Mouse (Mus musculus) liver, embryonic 14.5 days (tissue): ENCODE data around the gene Anapc11. TPM values are rescaled to one million over a fixed set of nuclear protein-coding genes. Genes with fewer than 3 reads are reported as not detected.
A peak's percentile ranks its signal among the peaks of the same experiment; 100 is the strongest.

Experiments used
- ATAC-seq: fragments of 200-750 bp; cut with Nextera tagmentation; 2 replicates; pipeline ENCODE4 v1.8.0; 2017; ENCODE audit warnings: moderate number of reproducible peaks, mild to moderate bottlenecking, moderate library complexity; ENCODE audit not compliant: insufficient read depth
- DNase-seq, 3 experiments: peaks; one replicate each; pipeline ENCODE4 v3.0.0-alpha.2; 2012 to 2013; ENCODE audit warnings: low read depth in 3 of 3, low spot score in 3 of 3
- H3K27ac ChIP-seq: fragments of 300-500 bp; sonication (generic); 2 replicates; pipeline ENCODE4 v1.5.1; 2014; ENCODE audit warnings: moderate library complexity, mild to moderate bottlenecking, control low read depth, inconsistent platforms
- H3K27me3 ChIP-seq: fragments of 300-500 bp; sonication (generic); 2 replicates; pipeline ENCODE4 v1.6.1; 2014; ENCODE audit warnings: mild to moderate bottlenecking, low read length, moderate library complexity; ENCODE audit not compliant: control insufficient read depth, insufficient read depth
- H3K36me3 ChIP-seq: fragments of 300-500 bp; sonication (generic); replicated peaks from 2 replicates; pipeline ENCODE4 v1.6.1; 2014; ENCODE audit warnings: low read depth; ENCODE audit not compliant: control insufficient read depth, insufficient read depth
- H3K4me1 ChIP-seq, 2 experiments: fragments of 200-500 bp in 1 of 2; fragments of 300-500 bp in 1 of 2; sonication (generic) in 1 of 2; replicated peaks; 2 replicates each; pipeline ENCODE4 v1.6.1; 2012 to 2014; ENCODE audit warnings: antibody characterized with exemption in 1 of 2, inconsistent platforms in 1 of 2, low read length in 1 of 2; ENCODE audit not compliant: control insufficient read depth in 2 of 2, insufficient read depth in 2 of 2
- H3K4me2 ChIP-seq: fragments of 300-500 bp; sonication (generic); 2 replicates; pipeline ENCODE4 v1.6.1; 2014; ENCODE audit warnings: low read depth, mild to moderate bottlenecking, control low read depth, moderate library complexity
- H3K4me3 ChIP-seq, 2 experiments: fragments of 200-500 bp in 1 of 2; fragments of 300-500 bp in 1 of 2; sonication (generic) in 1 of 2; 2 replicates each; pipeline ENCODE4 v1.5.1; 2012 to 2014; ENCODE audit warnings: low read depth in 2 of 2, low read length in 2 of 2, mild to moderate bottlenecking in 2 of 2, control low read depth in 1 of 2, inconsistent platforms in 1 of 2, moderate library complexity in 1 of 2; ENCODE audit not compliant: insufficient read depth in 1 of 2
- H3K9ac ChIP-seq: fragments of 300-500 bp; sonication (generic); replicated peaks from 2 replicates; pipeline ENCODE4 v1.6.1; 2014; ENCODE audit warnings: mild to moderate bottlenecking, control low read depth, moderate library complexity
- H3K9me3 ChIP-seq: fragments of 300-500 bp; sonication (generic); 2 replicates; pipeline ENCODE4 v1.6.1; 2016; ENCODE audit warnings: low read length, mixed read lengths; ENCODE audit not compliant: control insufficient read depth
- CTCF ChIP-seq: IDR thresholded peaks from 2 replicates; pipeline ENCODE4 v1.5.1; 2016; ENCODE audit warnings: antibody characterized with exemption, low read depth, control low read depth
- EP300 ChIP-seq: IDR thresholded peaks from 2 replicates; pipeline ENCODE4 v1.6.1; 2016; ENCODE audit warnings: antibody characterized with exemption, low read depth
- WGBS: fragments of 180-500 bp; shearing (Covaris S2); extraction: QIAGEN DNeasy Blood & Tissue Kit; methylation state at CpG from one replicate; pipeline ENCODE4 v1.1.7; 2014; ENCODE audit not compliant: insufficient replicate concordance; 5-methylcytosine and 5-hydroxymethylcytosine counted together
- polyA plus RNA-seq, 2 experiments: library from polyadenylated mRNA; depleted of rRNA in 1 of 2; stranded (reverse) in 1 of 2; unstranded in 1 of 2; fragments of >200 nt; fragmentation: Nextera tagmentation in 1 of 2; extraction: Ambion mirVana in 1 of 2; gene quantifications; 2 replicates each; pipeline versions ENCODE4 v1.2.1 to v1.2.3; 2012 to 2014

Anapc11 gene
- polyA plus RNA-seq (2012; rRNA removed) (44.7 and 60.4 TPM in 2 replicates), polyA plus RNA-seq (2014; fragmentation: Nextera tagmentation; extraction: Ambion mirVana) (93.5 and 98.7 TPM in 2 replicates)

DNA sequence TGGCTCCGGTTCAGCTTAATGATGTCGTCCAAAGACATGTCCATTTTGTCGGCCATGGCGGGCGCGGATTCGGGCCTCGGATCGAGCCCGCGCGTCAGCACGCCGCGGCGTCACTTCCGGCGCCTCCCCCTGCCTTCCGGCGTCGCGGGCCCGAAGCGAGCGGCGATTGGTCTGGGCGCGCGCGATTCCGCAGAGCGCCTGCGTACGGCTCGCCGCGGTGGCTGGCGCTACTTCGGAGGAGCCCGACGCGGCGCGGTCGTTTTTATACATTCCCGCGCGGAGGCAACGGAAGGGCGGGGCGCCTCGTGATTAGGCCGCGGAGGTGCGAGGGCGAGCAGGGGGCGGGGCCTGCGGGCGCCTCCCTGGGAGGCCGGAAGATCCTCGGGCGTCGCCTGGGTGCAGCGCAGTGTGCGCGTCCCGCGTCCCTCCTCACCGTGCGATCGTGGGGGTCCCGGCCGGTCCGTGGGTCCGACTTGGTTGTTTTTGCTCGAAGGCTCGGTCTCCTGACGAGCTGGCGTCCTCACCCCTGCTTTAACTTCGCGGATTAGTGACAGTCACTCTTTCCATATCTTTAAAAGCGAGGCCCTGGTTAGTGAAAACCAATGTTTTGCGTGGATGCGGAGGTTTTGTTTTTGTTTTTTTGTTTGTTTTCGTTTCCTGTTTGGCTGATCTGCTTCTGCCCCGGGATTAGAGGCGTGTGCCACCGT is at the start of gene Anapc11, which contains the start of gene Alyref:
Gene Anapc11 (plus strand): TSS at position 139 of the 707 bp plus-strand sequence.
Gene Alyref (minus strand): TSS at position 83 of the 707 bp plus-strand sequence.
- Histone ChIP-seq H3K4me2 (peak within 1 kb of the TSS; percentile 100), H3K9me3 (no peaks in the 10 kb centered on the region)
- TF ChIP-seq EP300 (peak; percentile 47; the same call in 1 of the 2 replicates), CTCF (peak; percentile 11; the same call in 1 of the 2 replicates)

DNA sequence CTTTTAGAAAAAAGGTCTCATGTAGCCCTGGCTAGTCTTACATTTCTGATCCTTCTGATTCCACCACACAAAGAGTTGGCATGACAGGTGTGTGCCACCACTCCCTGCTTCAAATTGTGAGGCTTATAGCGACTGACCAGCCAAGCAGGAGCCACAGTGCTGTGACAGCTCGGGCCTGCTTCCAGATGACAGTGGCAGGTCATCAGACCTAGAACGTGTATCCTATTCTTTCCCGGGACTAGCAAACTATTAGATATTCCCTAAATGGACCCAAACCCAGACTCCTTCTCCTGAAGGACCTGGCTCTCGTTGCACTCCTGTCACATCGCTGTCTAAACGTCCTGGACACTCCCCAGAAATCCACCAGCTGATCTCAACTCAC is 49.4 kb upstream of the Anapc11 start:
- H3K4me2 ChIP-seq = peak overlapping the region; percentile 73
- no peaks in the 10 kb centered on the region for H3K9me3 ChIP-seq
- WGBS = 15% methylated on average over 7 of the region's 7 CpGs
- DNase-seq = no peak
- H3K27ac ChIP-seq = peak overlapping the region; percentile 87
- no peak for ATAC-seq
- H3K4me3 ChIP-seq = peak overlapping the region; percentile 60 to 82
- TF ChIP-seq EP300 (no peak), CTCF (no peak)
- no peaks in the 10 kb centered on the region for H3K36me3 ChIP-seq
- H3K4me1 ChIP-seq = peaks cover 14 to 25% of the 10 kb centered on the region in 2 experiments
- peak overlapping the region; percentile 94 for H3K9ac ChIP-seq
- H3K27me3 ChIP-seq = no peaks in the 10 kb centered on the region

More for the DNA sequence above, at the start of gene Anapc11, which contains the start of gene Alyref:
- Histone ChIP-seq H3K36me3 (peaks cover 49% of the 10 kb centered on the region), H3K27me3 (no peaks in the 10 kb centered on the region), H3K4me3 (peak within 1 kb of the TSS; percentile 89 to 100), H3K9ac (peak within 1 kb of the TSS; percentile 99), H3K27ac (peak within 1 kb of the TSS; percentile 96), H3K4me1 (peaks cover 21 to 33% of the 10 kb centered on the region in 2 experiments)
- DNase-seq = peak; percentile 94 to 95 (median 94)
- under 1% methylated on average over 88 of the region's 88 CpGs for WGBS
- ATAC-seq = peak; percentile 97

DNA sequence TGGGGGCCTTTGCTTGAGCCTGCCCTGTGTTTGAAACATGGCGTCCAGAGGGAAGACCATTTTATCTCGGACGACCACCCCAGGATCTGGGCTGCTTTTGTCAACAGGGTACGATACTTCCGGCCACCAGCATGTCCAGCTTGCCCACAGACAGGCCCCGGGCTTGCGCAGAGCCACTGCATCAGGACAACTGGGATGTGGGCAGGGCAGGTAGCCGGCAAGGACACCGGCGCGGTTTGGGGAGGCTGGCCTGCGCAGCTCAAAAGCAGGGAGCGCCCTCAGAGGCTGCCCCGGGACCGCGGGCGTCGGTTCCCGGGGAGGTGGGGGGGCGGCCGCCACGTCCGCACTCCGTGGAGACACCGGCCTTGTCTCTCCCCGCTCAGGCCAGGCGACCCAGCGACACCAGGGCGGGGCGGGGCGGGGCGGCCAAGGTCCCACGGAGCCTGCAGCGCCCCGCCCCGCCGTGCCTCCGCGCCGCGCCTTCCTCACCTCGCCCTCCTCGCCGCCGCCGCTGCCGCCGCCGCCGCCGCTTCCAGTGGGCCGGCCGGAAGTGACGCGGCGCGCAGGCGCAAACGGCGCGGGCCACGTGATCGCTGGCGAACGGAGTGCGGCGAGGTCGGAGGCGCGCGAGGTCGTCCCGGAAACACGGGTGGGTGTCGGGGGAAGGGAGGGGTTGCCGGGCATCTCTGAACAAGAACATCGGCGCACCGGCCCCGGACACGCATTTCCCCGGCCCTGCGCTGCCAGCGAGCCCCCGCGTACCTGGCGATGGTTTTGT is 48.9 kb upstream of the Anapc11 start, which contains the start of gene Mcrip1:
Gene Mcrip1 (minus strand): TSS at position 560 of the 778 bp plus-strand sequence.
- no peak for TF ChIP-seq EP300
- no peak for TF ChIP-seq CTCF
- ATAC-seq (peak; percentile 93), DNase-seq (peak; percentile 80 to 86 (median 84))
- H3K27ac ChIP-seq = peak within 1 kb of the TSS; percentile 87
- peak within 1 kb of the TSS; percentile 60 to 82 for H3K4me3 ChIP-seq
- under 1% methylated on average over 73 of the region's 87 CpGs for WGBS
- peak within 1 kb of the TSS; percentile 73 for H3K4me2 ChIP-seq
- peaks cover 14 to 25% of the 10 kb centered on the region in 2 experiments for H3K4me1 ChIP-seq
- peak within 1 kb of the TSS; percentile 94 for H3K9ac ChIP-seq
- H3K9me3 ChIP-seq = no peaks in the 10 kb centered on the region
- no peaks in the 10 kb centered on the region for H3K36me3 ChIP-seq
- H3K27me3 ChIP-seq = no peaks in the 10 kb centered on the region

DNA sequence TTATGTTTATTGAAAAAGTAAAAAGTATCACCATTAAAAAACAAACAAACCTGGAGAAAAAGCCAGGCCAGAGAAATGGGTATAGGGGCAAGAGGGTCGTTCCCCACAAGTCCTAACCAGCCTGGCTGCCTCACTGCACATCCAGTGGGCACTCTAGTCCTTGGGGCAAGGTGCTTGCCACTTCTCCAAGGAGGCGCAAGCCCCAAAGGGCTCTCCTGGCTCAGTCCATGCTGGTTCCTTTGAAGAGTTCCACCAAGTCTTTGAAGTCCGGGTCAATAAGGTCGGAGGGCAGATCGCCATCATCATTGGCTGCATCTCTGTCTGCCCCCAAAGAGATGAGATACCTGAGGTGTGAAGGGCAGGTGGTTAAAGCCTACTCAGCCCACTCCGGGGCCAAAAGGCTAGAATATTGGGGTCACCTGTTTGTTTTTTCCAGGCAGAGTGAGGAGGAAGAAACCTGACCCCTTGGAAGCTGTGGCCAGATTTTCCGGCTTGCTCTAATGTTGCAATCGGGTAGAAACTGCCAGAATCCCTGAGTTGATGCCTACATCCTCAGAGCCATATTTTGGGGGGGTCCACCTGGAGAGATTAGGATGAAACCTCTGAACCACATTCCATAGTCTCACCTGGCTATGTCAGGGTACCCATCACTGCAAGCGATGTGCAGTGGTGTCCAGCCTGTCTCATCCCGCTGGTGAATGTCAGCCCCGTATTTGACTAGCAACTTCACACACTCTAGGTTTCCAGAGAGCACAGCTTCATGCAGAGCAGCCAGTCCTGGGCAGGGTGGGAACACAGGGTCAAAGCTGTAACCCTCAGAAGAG is 48.0 kb upstream of the Anapc11 start:
- peak overlapping the region; percentile 55 to 82 for H3K4me3 ChIP-seq
- no peak overlapping the region for H3K27ac ChIP-seq
- no peaks in the 10 kb centered on the region for H3K9me3 ChIP-seq
- TF ChIP-seq CTCF (no peak), EP300 (no peak)
- peaks cover 14 to 26% of the 10 kb centered on the region in 2 experiments for H3K4me1 ChIP-seq
- H3K9ac ChIP-seq = peak overlapping the region; percentile 2
- no peaks in the 10 kb centered on the region for H3K27me3 ChIP-seq
- H3K36me3 ChIP-seq = no peaks in the 10 kb centered on the region
- 67% methylated on average over 11 of the region's 11 CpGs for WGBS
- peak overlapping the region; percentile 73 for H3K4me2 ChIP-seq
- ATAC-seq = no peak
- no peak for DNase-seq
